Mouse (Mus musculus) CH12.LX (cell line): ENCODE measurements around the gene Ntn3. TPM values are rescaled to one million over a fixed set of nuclear protein-coding genes. Genes with fewer than 3 reads are reported as not detected.

Experiments used
- DNase-seq: peaks from one replicate; pipeline ENCODE4 v3.0.0-alpha.2; 2013; ENCODE audit errors: extremely low read depth
- H3K27ac ChIP-seq: 2 replicates; pipeline ENCODE4 v1.5.1; 2012; ENCODE audit warnings: low read depth, mild to moderate bottlenecking, control low read depth, moderate library complexity; ENCODE audit not compliant: insufficient read depth
- H3K27me3 ChIP-seq: replicated peaks from 2 replicates; pipeline ENCODE3; 2012; ENCODE audit warnings: inconsistent platforms
- H3K36me3 ChIP-seq, 2 experiments: replicated peaks in 1 of 2; 2 replicates each; pipeline versions ENCODE3 to v1.6.1; 2012; ENCODE audit warnings: inconsistent platforms in 1 of 2, low read length in 1 of 2, mild to moderate bottlenecking in 1 of 2, mixed read lengths in 1 of 2, moderate library complexity in 1 of 2; ENCODE audit not compliant: control insufficient read depth in 1 of 2, insufficient read depth in 1 of 2
- H3K4me1 ChIP-seq, 2 experiments: 2 replicates each; pipeline ENCODE4 v1.6.1; 2012; ENCODE audit warnings: inconsistent platforms in 1 of 2, moderate library complexity in 1 of 2; ENCODE audit not compliant: insufficient read depth in 2 of 2, control insufficient read depth in 1 of 2
- H3K4me2 ChIP-seq: 2 replicates; pipeline ENCODE4 v1.6.1; 2012; ENCODE audit warnings: low read depth, mild to moderate bottlenecking, control low read depth; ENCODE audit not compliant: poor library complexity, insufficient read depth, severe bottlenecking
- H3K4me3 ChIP-seq, 3 experiments: fragments of 150-350 bp in 1 of 3; sonication (generic) in 1 of 3; replicated peaks in 1 of 3; 2 replicates each; pipeline versions ENCODE3 to v1.5.1; 2011 to 2012; ENCODE audit warnings: low read depth in 2 of 3, low read length in 2 of 3, mild to moderate bottlenecking in 2 of 3, moderate library complexity in 2 of 3, control low read depth in 1 of 3, improper control_type of control experiment in 1 of 3, inconsistent platforms in 1 of 3, mixed read lengths in 1 of 3; ENCODE audit not compliant: poor library complexity in 1 of 3
- H3K79me2 ChIP-seq: replicated peaks from 2 replicates; pipeline ENCODE4 v1.6.1; 2012; ENCODE audit warnings: mild to moderate bottlenecking, moderate library complexity; ENCODE audit not compliant: control insufficient read depth, poor library complexity, insufficient read depth, severe bottlenecking; ENCODE audit errors: extremely low read depth
- H3K9ac ChIP-seq: 2 replicates; pipeline ENCODE4 v1.6.1; 2012; ENCODE audit warnings: low read depth, mild to moderate bottlenecking, control low read depth, moderate library complexity; ENCODE audit not compliant: insufficient read depth
- H3K9me3 ChIP-seq: replicated peaks from 2 replicates; pipeline ENCODE3; 2012; ENCODE audit warnings: low read length, inconsistent platforms, mixed read lengths
- ETS1 ChIP-seq: conservative IDR thresholded peaks from 2 replicates; pipeline ENCODE4 v1.6.1; 2012; ENCODE audit warnings: low read depth, mild to moderate bottlenecking, inconsistent platforms, low read length, improper control_type of control experiment, moderate library complexity
- HCFC1 ChIP-seq: IDR thresholded peaks from 2 replicates; pipeline ENCODE4 v1.6.1; 2012; ENCODE audit warnings: low read depth, mild to moderate bottlenecking, inconsistent platforms, low read length, improper control_type of control experiment
- JUND ChIP-seq: conservative IDR thresholded peaks from 2 replicates; pipeline ENCODE4 v1.6.1; 2011; ENCODE audit warnings: low read depth, low read length, improper control_type of control experiment
- MEF2A ChIP-seq: IDR thresholded peaks from 2 replicates; pipeline ENCODE4 v1.6.1; 2014; ENCODE audit warnings: low read depth, mild to moderate bottlenecking, inconsistent platforms, low read length, improper control_type of control experiment, borderline replicate concordance
- MYC ChIP-seq: IDR thresholded peaks from 2 replicates; pipeline ENCODE4 v1.6.1; 2011; ENCODE audit warnings: low read depth, mild to moderate bottlenecking, improper control_type of control experiment, low read length
- POLR2A ChIP-seq: IDR thresholded peaks from 2 replicates; pipeline ENCODE4 v1.6.1; 2011; ENCODE audit warnings: low read depth, mild to moderate bottlenecking, improper control_type of control experiment, low read length
- TBP ChIP-seq: conservative IDR thresholded peaks from 2 replicates; pipeline ENCODE4 v1.6.1; 2011; ENCODE audit warnings: low read depth, low read length, improper control_type of control experiment
- UBTF ChIP-seq: IDR thresholded peaks from 2 replicates; pipeline ENCODE4 v1.6.1; 2012; ENCODE audit warnings: low read depth, mild to moderate bottlenecking, inconsistent platforms, low read length, improper control_type of control experiment, moderate library complexity
- USF2 ChIP-seq: conservative IDR thresholded peaks from 2 replicates; pipeline ENCODE4 v1.6.1; 2011; ENCODE audit warnings: low read depth, low read length, improper control_type of control experiment
- ZNF384 ChIP-seq: IDR thresholded peaks from 2 replicates; pipeline ENCODE4 v1.6.1; 2012; ENCODE audit warnings: low read depth, low read length, improper control_type of control experiment, inconsistent platforms
- dilution Hi-C: fragments of 300-500 bp; cut with MboI; formaldehyde crosslinking; loops from 2 replicates; pipeline ENCODE4 v1.14.3; 2020; ENCODE audit warnings: low sequenced_read_pairs; ENCODE audit not compliant: extremely low pct_unique_long_range_greater_than_20kb, extremely low pct_ligation_motif_present
- in situ Hi-C: fragments of 300-500 bp; cut with MboI; formaldehyde crosslinking; loops from 3 replicates; pipeline ENCODE4 v1.14.3; 2019; ENCODE audit warnings: low sequenced_read_pairs, low pct_ligation_motif_present, low pct_unique_long_range_greater_than_20kb, mixed read lengths
- polyA plus RNA-seq: library from polyadenylated mRNA; unstranded; fragments of >175 nt; gene quantifications from 2 replicates; pipeline ENCODE4 v1.2.1, GENCODE M21; 2012; ENCODE audit warnings: low read depth; ENCODE audit not compliant: insufficient read length
- total RNA-seq, 2 experiments: library from RNA; depleted of rRNA; stranded (reverse); fragments of 300-350 nt in 1 of 2; fragments of >200 nt in 1 of 2; gene quantifications; 2 replicates each; pipeline ENCODE4 v1.2.3; 2012 to 2014

The Ntn3 gene
- total and polyA plus RNA-seq, 3 experiments, result 0.08 to 0.10 TPM; not detected in 1

GRCm38 (mm10) chr17:24224741-24225140 is 15.4 kb upstream of the Ntn3 start:
- Histone ChIP-seq H3K27me3 (no peaks in the 10 kb centered on the region), H3K9ac (no peak overlapping the region), H3K4me3 (no peak overlapping the region), H3K4me1 (peaks cover 2 to 19% of the 10 kb centered on the region in 2 experiments; a peak in 3 of 4 replicates), H3K9me3 (no peaks in the 10 kb centered on the region), H3K4me2 (no peak overlapping the region), H3K36me3 (peaks cover 58 to 77% of the 10 kb centered on the region in 2 experiments), H3K79me2 (no peaks in the 10 kb centered on the region), H3K27ac (no peak overlapping the region)
- TF ChIP-seq ETS1 (no peak), JUND (no peak), UBTF (no peak), TBP (no peak), ZNF384 (no peak), USF2 (no peak), HCFC1 (no peak), MEF2A (no peak)
- no peak for DNase-seq
- in situ Hi-C loops (no loop called here), dilution Hi-C loops (no loop called here)

- Histone ChIP-seq H3K36me3 (peaks cover 55 to 72% of the 10 kb centered on the region in 2 experiments), H3K27me3 (no peaks in the 10 kb centered on the region), H3K79me2 (no peaks in the 10 kb centered on the region), H3K4me1 (peaks cover 7 to 28% of the 10 kb centered on the region in 2 experiments), H3K4me3 (no peak overlapping the region), H3K9ac (no peak overlapping the region), H3K27ac (no peak overlapping the region), H3K4me2 (no peak overlapping the region), H3K9me3 (no peaks in the 10 kb centered on the region)
- TF ChIP-seq JUND (no peak), MYC (no peak)
- dilution Hi-C loops (no loop called here), in situ Hi-C loops (no loop called here)
- DNase-seq, result no peak
Measured at GRCm38 (mm10) chr17:24223513-24223912, 14.2 kb upstream of the Ntn3 start.

DNA sequence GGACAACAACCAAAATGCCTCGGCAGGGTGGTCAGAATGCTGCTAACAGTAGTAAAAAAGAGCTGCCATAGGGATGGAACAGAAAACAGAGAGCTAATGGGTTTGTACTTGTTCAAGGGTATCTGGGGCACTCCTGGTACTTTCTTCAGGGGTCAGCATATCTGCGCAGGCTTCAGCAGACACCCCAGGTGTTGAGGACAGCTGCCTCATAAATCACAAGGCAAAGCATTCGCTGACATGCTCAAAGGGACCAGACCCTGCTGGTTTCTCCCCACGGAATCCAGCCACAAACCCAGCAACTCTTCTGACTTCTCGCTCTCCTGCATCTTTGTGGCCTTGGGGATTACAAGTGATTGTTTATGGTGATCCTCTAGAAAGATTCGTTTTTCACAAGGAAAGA is 13.3 kb upstream of the Ntn3 start:
- Histone ChIP-seq H3K9ac (no peak overlapping the region), H3K36me3 (peaks cover 53 to 72% of the 10 kb centered on the region in 2 experiments), H3K9me3 (no peaks in the 10 kb centered on the region), H3K4me3 (no peak overlapping the region), H3K79me2 (no peaks in the 10 kb centered on the region; the same call in 1 of the 2 replicates), H3K27ac (no peak overlapping the region), H3K4me2 (no peak overlapping the region), H3K4me1 (peaks cover 7 to 28% of the 10 kb centered on the region in 2 experiments), H3K27me3 (no peaks in the 10 kb centered on the region)
- dilution Hi-C loops (no loop called here), in situ Hi-C loops (no loop called here)
- TF ChIP-seq POLR2A, result no peak
- DNase-seq, result no peak
